Mouse (Mus musculus) gastrocnemius, adult 18-20 months (tissue): Measurements from ENCODE around the gene Washc2. TPM values are rescaled to one million over a fixed set of nuclear protein-coding genes. Genes with fewer than 3 reads are reported as not detected.
A peak's percentile ranks its signal among the peaks of the same experiment; 100 is the strongest.

Source experiments
- DNase-seq: peaks from one replicate; pipeline ENCODE4 v3.0.0; 2021; ENCODE audit warnings: low spot score
- total RNA-seq, 2 experiments: library from RNA; stranded (reverse); gene quantifications; 2 replicates each; pipeline ENCODE4 v1.2.3; 2021

Gene Washc2
- total RNA-seq, 2 experiments from 2014 or later: 20.5 to 22.1 TPM

DNA sequence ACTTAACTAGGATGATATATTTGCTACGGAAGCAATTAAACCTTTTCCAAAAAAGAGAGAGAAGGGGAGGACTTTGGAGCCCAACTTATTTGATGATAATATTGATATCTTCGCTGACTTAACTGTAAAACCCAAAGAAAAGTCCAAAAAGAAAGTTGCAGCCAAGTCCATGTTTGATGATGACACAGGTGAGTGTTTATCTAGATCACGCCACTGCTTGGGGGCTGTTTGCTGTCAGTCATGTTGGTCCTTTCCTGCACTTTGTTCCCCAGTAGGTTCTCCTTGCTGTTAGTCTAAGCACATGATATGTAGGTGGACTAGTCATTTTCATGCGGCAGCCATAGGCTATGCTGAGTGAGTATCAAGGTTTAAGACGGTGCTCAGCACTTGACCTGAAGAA is 52.6 kb downstream of the Washc2 start:
- DNase-seq: no peak

GRCm38 (mm10) chr6:116262824-116263223 is 55.0 kb downstream of the Washc2 start:
- no peak for DNase-seq

DNA sequence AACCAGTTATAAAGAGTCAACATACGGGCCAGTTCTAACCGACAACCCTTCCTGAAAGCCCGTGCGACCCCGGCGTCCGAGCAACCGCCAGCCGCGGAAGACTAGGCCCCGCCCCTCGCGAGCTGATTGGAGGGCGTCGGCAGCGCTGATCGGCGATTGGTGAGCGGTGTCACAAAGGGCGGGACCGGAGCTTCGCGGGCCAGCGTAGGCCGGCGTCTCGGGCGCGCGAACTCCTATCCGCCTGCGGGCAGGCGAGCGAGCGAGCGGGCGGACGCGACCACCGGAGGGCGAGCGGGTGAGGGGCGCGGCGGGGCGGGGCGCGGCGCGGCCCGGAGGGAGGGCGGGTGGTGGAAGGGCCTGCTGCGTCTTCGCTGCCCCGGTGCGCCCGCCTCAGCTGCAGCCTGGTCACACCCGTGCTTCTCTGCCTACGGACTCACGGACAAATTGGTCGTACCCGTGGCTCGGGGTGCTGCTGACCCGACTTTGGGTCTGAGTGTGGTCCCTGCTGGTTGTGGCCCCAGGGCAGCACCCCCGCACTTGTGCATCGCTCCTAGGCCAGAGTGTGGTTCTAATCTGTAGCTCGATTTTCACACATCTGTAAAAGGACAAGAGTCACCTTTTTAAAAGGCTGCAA is 56.3 kb downstream of the Washc2 start, which contains the start of gene Zfand4:
TSS of gene Zfand4 (plus strand) at position 205 of the 634 bp plus-strand sequence.
- DNase-seq: peak; percentile 90

- no peak for DNase-seq
Measured at GRCm38 (mm10) chr6:116264836-116265235, 57.0 kb downstream of the Washc2 start.

- DNase-seq: no peak
Measured at GRCm38 (mm10) chr6:116265603-116266002, 57.8 kb downstream of the Washc2 start.

DNA sequence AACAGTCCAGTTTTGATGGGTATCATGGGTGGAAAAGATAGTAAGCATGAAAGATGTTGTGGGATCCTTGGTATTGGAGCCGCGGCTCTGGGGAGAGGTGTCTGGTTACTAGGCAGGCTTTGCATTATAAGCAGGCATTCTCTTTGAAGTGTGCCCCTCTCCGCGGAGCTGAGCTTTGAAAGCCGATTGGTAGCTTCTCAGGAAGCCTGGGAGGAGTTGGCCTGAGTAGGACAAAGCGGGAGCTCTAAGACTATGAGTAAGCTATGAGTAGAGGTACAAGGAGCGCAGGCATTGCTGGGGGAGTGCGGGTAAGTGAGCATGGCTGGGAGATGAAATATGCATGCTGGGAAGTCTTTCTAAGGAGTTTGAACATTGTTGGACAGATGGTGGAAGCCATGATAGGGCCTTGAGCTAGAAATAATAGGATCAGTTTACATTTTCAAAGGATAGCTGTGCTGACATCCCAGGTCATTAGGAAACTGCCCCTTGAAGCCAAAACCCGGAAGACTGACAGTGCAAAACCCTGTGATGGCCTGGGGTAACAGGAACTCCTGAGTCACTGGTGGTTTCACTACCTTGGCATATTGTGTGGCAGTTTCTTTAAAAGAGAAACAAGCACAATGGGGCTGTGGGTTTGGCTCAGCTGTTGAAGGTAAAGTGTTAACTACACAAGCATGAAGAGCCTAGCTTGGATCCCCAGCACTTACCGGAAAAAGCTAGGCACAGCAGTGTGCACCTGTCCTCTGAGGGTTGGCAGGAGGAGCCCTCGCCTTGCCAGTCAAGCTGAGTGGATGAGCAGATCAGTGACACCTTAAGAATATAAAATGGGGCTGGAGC is 58.7 kb downstream of the Washc2 start:
- no peak for DNase-seq

DNA sequence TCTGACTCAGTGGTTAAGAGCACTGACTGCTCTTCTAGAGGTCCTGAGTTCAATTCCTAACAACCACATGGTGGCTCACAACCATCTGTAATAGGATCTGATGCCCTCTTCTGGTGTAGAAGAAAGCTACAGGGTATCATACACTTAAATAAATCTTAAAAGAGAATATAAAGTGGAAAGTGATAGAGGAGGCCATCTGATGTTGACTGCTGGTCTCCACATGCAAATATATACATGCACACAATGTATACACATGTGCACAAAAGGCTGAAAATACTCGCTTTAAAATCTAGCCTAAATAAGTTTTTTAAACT is 59.2 kb downstream of the Washc2 start:
- DNase-seq: no peak

- no peak for DNase-seq
Measured at GRCm38 (mm10) chr6:116275695-116276094, 67.9 kb downstream of the Washc2 start.

- DNase-seq: no peak
Measured at GRCm38 (mm10) chr6:116278679-116279317, 71.0 kb downstream of the Washc2 start.

- DNase-seq: no peak
Measured at GRCm38 (mm10) chr6:116281014-116281413, 73.2 kb downstream of the Washc2 start.

DNA sequence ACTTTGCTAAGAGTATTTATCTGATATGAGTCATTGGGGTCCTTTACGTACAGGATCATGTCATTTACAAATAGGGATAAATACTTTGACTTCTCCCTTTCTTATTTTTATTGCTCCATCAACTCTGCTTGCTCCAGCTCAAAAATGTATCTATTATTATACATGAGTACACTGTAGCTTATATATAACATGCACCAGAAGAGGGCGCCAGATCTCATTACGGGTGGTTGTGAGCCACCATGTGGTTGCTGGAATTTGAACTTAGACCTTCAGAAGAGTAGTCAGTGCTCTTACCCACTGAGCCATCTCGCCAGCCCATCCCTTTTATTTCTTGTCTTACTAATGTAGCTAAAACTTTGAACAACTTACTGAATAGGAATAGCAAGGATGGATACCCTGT is 74.7 kb downstream of the Washc2 start:
- no peak for DNase-seq

- no peak for DNase-seq
Measured at GRCm38 (mm10) chr6:116283280-116283679, 75.4 kb downstream of the Washc2 start.

DNA sequence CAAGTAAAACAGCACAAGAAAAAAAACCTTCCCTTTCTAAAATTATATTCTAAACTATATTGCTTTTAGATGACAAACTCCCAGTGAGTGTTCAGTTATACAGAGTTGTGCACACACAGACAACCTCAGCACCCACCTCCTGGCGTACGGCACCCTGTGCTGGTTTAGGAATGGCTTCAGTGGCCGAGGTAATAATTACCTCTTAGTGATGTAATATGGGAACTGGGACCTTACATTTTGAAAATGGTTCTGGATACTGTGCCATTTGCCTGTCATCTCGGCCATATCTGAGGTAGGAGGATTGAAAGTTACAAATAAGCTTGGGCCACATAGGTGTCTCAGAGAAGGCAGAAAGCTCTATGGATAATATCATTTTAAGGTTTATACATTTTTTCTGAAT is 78.5 kb downstream of the Washc2 start:
- DNase-seq: no peak

- DNase-seq: no peak
Measured at GRCm38 (mm10) chr6:116286870-116287575, 79.2 kb downstream of the Washc2 start.

GRCm38 (mm10) chr6:116311411-116311810 is 103.6 kb downstream of the Washc2 start:
- no peak for DNase-seq

Other genes with a start within 250 kb of the Washc2 start
- 10 to 100 TPM; 20.0 to 23.7 TPM for gene Plxnd1, start 213.0 kb upstream of the Washc2 start, total RNA-seq
- 10 to 100 TPM; 58.3 to 69.2 TPM for gene Tmcc1, start 14.6 kb upstream of the Washc2 start, total RNA-seq
- gene Zfand4, start 56.2 kb downstream of the Washc2 start, total RNA-seq: under 1 TPM; 0.52 to 0.94 TPM
- 10 to 100 TPM; 24.6 to 27.8 TPM for gene March8, start 130.0 kb downstream of the Washc2 start, total RNA-seq